Mouse (Mus musculus) liver, embryonic 11.5 days (tissue): ENCODE results near the gene Wars. TPM values are rescaled to one million over a fixed set of nuclear protein-coding genes. Genes with fewer than 3 reads are reported as not detected.
"Not testable (repeated sequence)": the region's sequence is repeated elsewhere in the genome, so short reads cannot be mapped to it uniquely, and the experiment has no call there.

Experiments used
- ATAC-seq: fragments of 200-750 bp; cut with Nextera tagmentation; replicated peaks from 2 replicates; pipeline ENCODE4 v1.8.0; 2017; ENCODE audit warnings: moderate number of reproducible peaks, mild to moderate bottlenecking, moderate TSS enrichment, moderate library complexity; ENCODE audit not compliant: low FRiP score
- DNase-seq: peaks from one replicate; pipeline ENCODE4 v3.0.0-alpha.2; 2017; ENCODE audit warnings: low spot score
- H3K27ac ChIP-seq: fragments of 300-500 bp; sonication (generic); 2 replicates; pipeline ENCODE4 v1.5.1; 2014; ENCODE audit warnings: mild to moderate bottlenecking, low read depth, low read length, control low read depth
- H3K27me3 ChIP-seq: fragments of 300-500 bp; sonication (generic); replicated peaks from 2 replicates; pipeline ENCODE4 v1.6.1; 2014; ENCODE audit warnings: low read length, mixed read lengths; ENCODE audit not compliant: control insufficient read depth, insufficient read depth
- H3K36me3 ChIP-seq: fragments of 300-500 bp; sonication (generic); 2 replicates; pipeline ENCODE4 v1.6.1; 2014; ENCODE audit warnings: mild to moderate bottlenecking, low read length, moderate library complexity, mixed read lengths; ENCODE audit not compliant: control insufficient read depth, insufficient read depth
- H3K4me1 ChIP-seq: fragments of 300-500 bp; sonication (generic); replicated peaks from 2 replicates; pipeline ENCODE4 v1.6.1; 2014; ENCODE audit warnings: low read length, mixed read lengths; ENCODE audit not compliant: control insufficient read depth, insufficient read depth
- H3K4me2 ChIP-seq: fragments of 300-500 bp; sonication (generic); 2 replicates; pipeline ENCODE4 v1.6.1; 2014; ENCODE audit warnings: mild to moderate bottlenecking, control low read depth, moderate library complexity
- H3K4me3 ChIP-seq: fragments of 300-500 bp; sonication (generic); 2 replicates; pipeline ENCODE4 v1.5.1; 2014; ENCODE audit warnings: low read depth, low read length, control low read depth
- H3K9ac ChIP-seq: fragments of 300-500 bp; sonication (generic); 2 replicates; pipeline ENCODE4 v1.6.1; 2014; ENCODE audit warnings: low read depth, low read length, control low read depth
- H3K9me3 ChIP-seq: fragments of 300-500 bp; sonication (generic); 2 replicates; pipeline ENCODE4 v1.6.1; 2016; ENCODE audit warnings: low read length, inconsistent platforms, mixed read lengths; ENCODE audit not compliant: control insufficient read depth
- whole genome bisulfite sequencing: fragments of 180-500 bp; shearing (Covaris S2); extraction: QIAGEN DNeasy Blood & Tissue Kit; methylation state at CpG from one replicate; pipeline ENCODE4 v1.1.7; 2014; 5-methylcytosine and 5-hydroxymethylcytosine counted together
- polyA plus RNA-seq: library from polyadenylated mRNA; unstranded; fragments of >200 nt; fragmentation: Nextera tagmentation; extraction: Ambion mirVana; gene quantifications from 2 replicates; pipeline ENCODE4 v1.2.1, GENCODE M21; 2014

Wars gene
- polyA plus RNA-seq, 1 experiment from 2014 or later: 90.8 TPM

GRCm38 (mm10) chr12:108857109-108857508, 36.9 kb downstream of the Wars start:
- Histone ChIP-seq H3K9ac (no peak overlapping the region), H3K4me1 (no peaks in the 10 kb centered on the region), H3K4me2 (no peak overlapping the region), H3K9me3 (no peaks in the 10 kb centered on the region), H3K4me3 (no peak overlapping the region), H3K27me3 (no peaks in the 10 kb centered on the region), H3K36me3 (peaks cover 9% of the 10 kb centered on the region), H3K27ac (no peak overlapping the region)
- DNase-seq: no peak
- no peak for ATAC-seq
- 88% methylated on average over 7 of the region's 7 CpGs for WGBS

DNA sequence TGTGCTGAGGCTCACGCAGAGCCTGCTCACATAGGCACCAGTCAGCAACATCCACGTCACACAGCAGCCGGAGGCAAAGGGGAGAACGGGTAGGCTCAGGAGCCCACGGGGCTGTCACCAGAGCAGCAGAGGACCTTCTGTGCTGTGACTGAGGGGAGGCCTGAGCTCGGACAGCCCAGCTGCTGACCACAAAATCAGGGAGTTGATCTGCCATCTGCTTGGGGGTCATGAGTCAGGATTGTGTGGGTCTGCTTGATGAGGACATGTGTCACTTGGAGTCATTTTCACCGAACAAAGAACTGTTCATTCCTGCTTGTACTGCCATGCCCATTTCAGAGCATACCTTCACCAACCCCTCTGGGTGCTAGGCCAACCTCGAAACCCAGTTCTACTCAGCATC, 37.8 kb downstream of the Wars start:
- Histone ChIP-seq H3K27me3 (no peaks in the 10 kb centered on the region), H3K4me2 (no peak overlapping the region), H3K9me3 (no peaks in the 10 kb centered on the region), H3K36me3 (peaks cover 5% of the 10 kb centered on the region), H3K9ac (no peak overlapping the region), H3K4me1 (peaks cover 5% of the 10 kb centered on the region), H3K4me3 (no peak overlapping the region), H3K27ac (no peak overlapping the region)
- DNase-seq (no peak), ATAC-seq (no peak)
- WGBS: 79% methylated on average over 8 of the region's 8 CpGs

DNA sequence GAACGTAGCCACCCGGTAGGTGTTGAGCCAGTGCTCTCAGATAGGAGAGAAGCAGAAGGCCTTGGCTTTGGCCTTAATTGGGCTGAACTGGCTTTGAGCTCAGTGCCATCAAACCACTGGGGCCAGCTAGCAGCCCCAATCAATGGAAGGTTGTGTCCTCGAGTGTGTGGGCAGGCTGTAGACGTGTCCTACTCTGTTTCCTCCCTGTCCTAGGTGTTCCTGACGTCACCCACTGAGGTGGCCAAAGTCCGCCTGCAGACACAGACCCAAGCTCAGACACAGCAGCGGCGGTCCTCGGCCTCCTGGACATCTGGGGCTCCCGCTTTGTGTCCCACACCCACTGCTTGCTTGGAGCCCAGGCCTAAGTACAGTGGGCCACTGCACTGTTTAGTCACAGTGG, 38.9 kb downstream of the Wars start:
- Histone ChIP-seq H3K27ac (no peak overlapping the region), H3K4me1 (peaks cover 10% of the 10 kb centered on the region), H3K36me3 (no peaks in the 10 kb centered on the region), H3K27me3 (no peaks in the 10 kb centered on the region), H3K9me3 (no peaks in the 10 kb centered on the region), H3K4me2 (no peak overlapping the region), H3K4me3 (no peak overlapping the region), H3K9ac (no peak overlapping the region)
- DNase-seq: no peak
- 77% methylated on average over 10 of the region's 10 CpGs for WGBS
- no peak for ATAC-seq

GRCm38 (mm10) chr12:108852822-108853221, 41.2 kb downstream of the Wars start:
- 87% methylated on average over 8 of the region's 8 CpGs for WGBS
- peaks cover 10% of the 10 kb centered on the region for H3K4me1 ChIP-seq
- H3K4me3 ChIP-seq: no peak overlapping the region
- DNase-seq: no peak
- no peaks in the 10 kb centered on the region for H3K36me3 ChIP-seq
- H3K27me3 ChIP-seq: no peaks in the 10 kb centered on the region
- H3K4me2 ChIP-seq: no peak overlapping the region
- no peak overlapping the region for H3K27ac ChIP-seq
- H3K9me3 ChIP-seq: no peaks in the 10 kb centered on the region
- no peak for ATAC-seq
- no peak overlapping the region for H3K9ac ChIP-seq

GRCm38 (mm10) chr12:108850886-108851285, 43.1 kb downstream of the Wars start:
- no peak for ATAC-seq
- 84% methylated on average over 8 of the region's 8 CpGs for WGBS

GRCm38 (mm10) chr12:108850129-108850528, 43.8 kb downstream of the Wars start:
- no peaks in the 10 kb centered on the region for H3K27me3 ChIP-seq
- no peak overlapping the region for H3K9ac ChIP-seq
- no peak overlapping the region for H3K4me2 ChIP-seq
- no peak overlapping the region for H3K4me3 ChIP-seq
- DNase-seq (no peak), ATAC-seq (peak; percentile 33)
- H3K4me1 ChIP-seq: peaks cover 10% of the 10 kb centered on the region
- H3K27ac ChIP-seq: no peak overlapping the region
- WGBS: 58% methylated on average over 8 of the region's 8 CpGs
- no peaks in the 10 kb centered on the region for H3K36me3 ChIP-seq
- no peaks in the 10 kb centered on the region for H3K9me3 ChIP-seq

More at GRCm38 (mm10) chr12:108850886-108851285, 43.1 kb downstream of the Wars start:
- H3K4me1 ChIP-seq: peaks cover 10% of the 10 kb centered on the region
- no peaks in the 10 kb centered on the region for H3K36me3 ChIP-seq
- H3K27ac ChIP-seq: no peak overlapping the region
- no peak overlapping the region; the same call in 1 of the 2 replicates for H3K9ac ChIP-seq
- DNase-seq: no peak
- H3K4me2 ChIP-seq: no peak overlapping the region
- no peak overlapping the region for H3K4me3 ChIP-seq
- no peaks in the 10 kb centered on the region for H3K27me3 ChIP-seq
- no peaks in the 10 kb centered on the region for H3K9me3 ChIP-seq

DNA sequence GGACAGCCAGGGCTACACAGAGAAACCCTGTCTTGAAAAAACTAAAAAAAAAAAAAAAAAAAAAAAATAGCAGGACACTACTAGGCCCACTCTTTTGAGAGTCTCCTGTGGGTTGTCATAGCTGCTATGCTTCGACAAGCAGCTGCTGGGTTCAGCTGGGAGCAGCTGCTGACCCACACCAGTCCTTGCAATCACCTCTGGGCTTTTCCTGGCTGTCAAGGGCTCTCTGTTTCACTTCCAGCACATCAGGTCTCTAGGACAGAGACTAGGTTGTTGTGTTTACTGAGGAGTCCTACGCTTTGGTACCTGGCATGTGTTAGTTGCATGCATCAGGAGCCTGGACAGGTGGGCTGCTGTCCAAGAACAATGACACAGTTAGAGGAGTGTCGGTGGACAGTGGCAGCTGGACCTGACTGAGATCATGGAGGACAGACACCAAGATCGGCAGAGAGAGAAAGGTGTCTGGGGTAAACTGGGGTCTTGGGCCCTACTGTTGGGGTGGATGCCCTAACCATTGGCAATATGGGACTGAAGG, 44.4 kb downstream of the Wars start:
- H3K27me3 ChIP-seq: no peaks in the 10 kb centered on the region
- peaks cover 10% of the 10 kb centered on the region for H3K4me1 ChIP-seq
- H3K4me3 ChIP-seq: no peak overlapping the region
- H3K36me3 ChIP-seq: peaks cover 4% of the 10 kb centered on the region; the same call in 1 of the 2 replicates
- H3K9ac ChIP-seq: no peak overlapping the region
- no peak overlapping the region for H3K4me2 ChIP-seq
- no peak overlapping the region for H3K27ac ChIP-seq
- 80% methylated on average over 4 of the region's 4 CpGs for WGBS
- no peak for ATAC-seq
- no peak for DNase-seq
- no peaks in the 10 kb centered on the region for H3K9me3 ChIP-seq

DNA sequence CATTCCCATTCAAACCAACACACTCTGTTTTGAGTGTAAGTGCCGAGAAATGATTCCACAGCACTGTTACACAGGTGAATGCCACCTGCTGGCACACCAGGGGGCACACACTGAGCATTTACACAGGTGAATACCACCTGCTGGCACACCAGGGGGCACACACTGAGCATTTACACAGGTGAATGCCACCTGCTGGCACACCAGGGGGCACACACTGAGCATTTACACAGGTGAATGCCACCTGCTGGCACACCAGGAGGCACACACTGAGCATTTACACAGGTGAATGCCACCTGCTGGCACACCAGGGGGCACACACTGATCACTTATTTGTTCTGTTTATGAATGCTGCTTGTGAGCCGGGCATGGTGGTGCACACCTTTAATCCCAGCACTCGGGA, 45.9 kb downstream of the Wars start:
- 88% methylated on average over 3 of the region's 3 CpGs for WGBS
- ATAC-seq, H3K9me3 ChIP-seq, H3K27ac ChIP-seq, H3K9ac ChIP-seq, H3K27me3 ChIP-seq, H3K4me2 ChIP-seq, DNase-seq, H3K4me3 ChIP-seq: not testable (repeated sequence)
- Histone ChIP-seq H3K4me1 (peaks cover 10% of the 10 kb centered on the region), H3K36me3 (peaks cover 10% of the 10 kb centered on the region; the same call in 1 of the 2 replicates)

GRCm38 (mm10) chr12:108842663-108843062, 51.3 kb downstream of the Wars start:
- H3K27me3 ChIP-seq: no peaks in the 10 kb centered on the region
- H3K4me2 ChIP-seq: no peak overlapping the region
- no peak overlapping the region for H3K27ac ChIP-seq
- H3K9ac ChIP-seq: no peak overlapping the region
- H3K4me1 ChIP-seq: peaks cover 6% of the 10 kb centered on the region
- H3K4me3 ChIP-seq: no peak overlapping the region
- H3K36me3 ChIP-seq: peaks cover 24% of the 10 kb centered on the region
- 80% methylated on average over 7 of the region's 7 CpGs for WGBS
- ATAC-seq: no peak
- H3K9me3 ChIP-seq: no peaks in the 10 kb centered on the region
- DNase-seq: no peak
